Mouse (Mus musculus): ENCODE measurements at regions not wholly inside any gene's neighbourhood (a gene's known extent, or its start where the extent isn't known, plus 50 kb on each side); places are given as distances from the start of the nearest gene placed in this dataset.

- TF ChIP-seq POLR2A (IDR thresholded peaks at IDR 0.05; ENCODE audit: insufficient read length, low read depth) (no peak), MYOG (IDR thresholded peaks at IDR 0.05; ENCODE audit: control insufficient read depth in 1 of 3, insufficient read depth in 1 of 3, insufficient read length in 2 of 3, low read depth in 2 of 3) (no peak), MAX (IDR thresholded peaks at IDR 0.05; ENCODE audit: low read depth) (no peak), MYOD1 (IDR thresholded peaks at IDR 0.05; ENCODE audit: control insufficient read depth in 1 of 3, insufficient read length in 2 of 3, low read depth in 2 of 3) (no peak), POLR2AphosphoS2 (IDR thresholded peaks at IDR 0.05; ENCODE audit: insufficient read length, low read depth) (no peak), USF1 (IDR thresholded peaks at IDR 0.05; ENCODE audit: low read depth) (no peak), SRF (IDR thresholded peaks at IDR 0.05; ENCODE audit: control insufficient read depth, insufficient read length, low read depth) (no peak), TCF12 (IDR thresholded peaks at IDR 0.05; ENCODE audit: insufficient read depth, poor library complexity, severe bottlenecking) (no peak)
Measured at GRCm38 (mm10) chr8:91967407-91967806, 165.5 kb upstream of the Irx3 start.
